Mouse (Mus musculus): Measurements from ENCODE around the gene Fkbp11.

DNA sequence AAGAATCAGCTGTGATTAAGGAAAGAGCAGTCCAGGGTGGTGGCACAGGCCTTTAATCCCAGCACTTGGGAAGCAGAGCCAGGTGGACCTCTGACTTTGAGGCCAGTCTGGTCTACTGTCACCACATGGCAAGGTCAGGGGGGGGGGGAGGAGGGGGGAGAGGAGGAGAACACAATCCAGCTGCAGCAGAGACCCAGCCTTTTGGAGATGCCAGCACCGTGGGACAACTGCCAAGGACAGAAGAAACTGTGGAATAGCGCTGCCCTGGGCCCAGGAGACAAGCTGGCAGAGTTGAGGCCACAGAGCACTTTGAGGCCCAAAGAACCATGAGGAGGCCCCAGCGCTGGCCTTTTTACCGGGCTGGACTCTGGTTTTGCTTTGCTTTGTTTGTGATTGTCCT, 37.9 kb upstream of the Fkbp11 start:
- TF ChIP-seq GATA1 (IDR thresholded peaks at IDR 0.05; ENCODE audit: borderline replicate concordance, low read length) (no peak), FLI1 (IDR thresholded peaks at IDR 0.05; ENCODE audit: low read length) (no peak)
